Mouse (Mus musculus) layer of hippocampus, adult 11-12 months (tissue): ENCODE data around the gene Kxd1.
A peak's percentile ranks its signal among the peaks of the same experiment; 100 is the strongest.

Source experiments
- DNase-seq: peaks from one replicate; pipeline ENCODE4 v3.0.0; 2022; ENCODE audit warnings: low spot score

Kxd1 gene

GRCm38 (mm10) chr8:70547762-70548161 is 20.0 kb upstream of the Kxd1 start:
- no peak for DNase-seq

- no peak for DNase-seq
Observed at GRCm38 (mm10) chr8:70546412-70546811, 18.7 kb upstream of the Kxd1 start.

GRCm38 (mm10) chr8:70544200-70544687 is 16.5 kb upstream of the Kxd1 start:
- DNase-seq, result no peak

- DNase-seq, result no peak
Observed at GRCm38 (mm10) chr8:70541081-70541480, 13.3 kb upstream of the Kxd1 start.

- no peak for DNase-seq
Observed at GRCm38 (mm10) chr8:70540507-70541071, 12.8 kb upstream of the Kxd1 start.

- DNase-seq, result no peak
Observed at GRCm38 (mm10) chr8:70540013-70540506, 12.3 kb upstream of the Kxd1 start.

GRCm38 (mm10) chr8:70539077-70539813 is 11.5 kb upstream of the Kxd1 start, which contains the start of gene Ell:
Gene Ell, plus strand, starts transcription at chr8:70539457.
- DNase-seq, result peak; percentile 100

- DNase-seq, result peak; percentile 100
Observed at GRCm38 (mm10) chr8:70538633-70539076, 10.9 kb upstream of the Kxd1 start.

- peak; percentile 64 for DNase-seq
Observed at GRCm38 (mm10) chr8:70538024-70538579, 10.3 kb upstream of the Kxd1 start.

- DNase-seq, result no peak
Observed at GRCm38 (mm10) chr8:70535701-70536100, 7.9 kb upstream of the Kxd1 start.

- no peak for DNase-seq
Observed at GRCm38 (mm10) chr8:70535221-70535620, 7.5 kb upstream of the Kxd1 start.

- no peak for DNase-seq
Observed at GRCm38 (mm10) chr8:70534281-70534680, 6.5 kb upstream of the Kxd1 start.

GRCm38 (mm10) chr8:70530314-70530713 is 2.6 kb upstream of the Kxd1 start:
- DNase-seq, result no peak

- DNase-seq, result no peak
Observed at GRCm38 (mm10) chr8:70529741-70530161, 2.0 kb upstream of the Kxd1 start.

GRCm38 (mm10) chr8:70529299-70529698 is 1.5 kb upstream of the Kxd1 start:
- no peak for DNase-seq

- no peak for DNase-seq
Observed at GRCm38 (mm10) chr8:70528182-70528797, 534 bp upstream of the Kxd1 start.

- DNase-seq, result no peak
Observed at GRCm38 (mm10) chr8:70527111-70527511, 645 bp downstream of the Kxd1 start.

- peak; percentile 97 for DNase-seq
Observed at GRCm38 (mm10) chr8:70522592-70523403, 5.0 kb downstream of the Kxd1 start.

- no peak for DNase-seq
Observed at GRCm38 (mm10) chr8:70519606-70520005, 8.2 kb downstream of the Kxd1 start.

- DNase-seq, result no peak
Observed at GRCm38 (mm10) chr8:70519043-70519442, 8.7 kb downstream of the Kxd1 start.

- no peak for DNase-seq
Observed at GRCm38 (mm10) chr8:70517940-70518643, 9.7 kb downstream of the Kxd1 start.
